Mouse (Mus musculus) MEL (cell line): ENCODE data around the gene Proser1. TPM values are rescaled to one million over a fixed set of nuclear protein-coding genes. Genes with fewer than 3 reads are reported as not detected.
A peak's percentile ranks its signal among the peaks of the same experiment; 100 is the strongest.

Experiments
- DNase-seq: peaks from one replicate; pipeline ENCODE4 v3.0.0; 2011; ENCODE audit warnings: low read depth, low spot score
- H3K27ac ChIP-seq: 2 replicates; pipeline ENCODE4 v1.5.1; 2012; ENCODE audit warnings: low read depth, mild to moderate bottlenecking, control low read depth, low read length, moderate library complexity; ENCODE audit not compliant: control insufficient read depth
- H3K27me3 ChIP-seq, 2 experiments: fragments of 150-350 bp in 1 of 2; sonication (generic) in 1 of 2; 2 replicates each; pipeline ENCODE4 v1.6.1; 2012; ENCODE audit warnings: low read length in 2 of 2, mild to moderate bottlenecking in 2 of 2, improper control_type of control experiment in 1 of 2, moderate library complexity in 1 of 2; ENCODE audit not compliant: insufficient read depth in 2 of 2, control insufficient read depth in 1 of 2
- H3K36me3 ChIP-seq, 2 experiments: 2 replicates each; pipeline ENCODE4 v1.6.1; 2012 to 2014; ENCODE audit warnings: low read length in 2 of 2, improper control_type of control experiment in 1 of 2, inconsistent platforms in 1 of 2, mild to moderate bottlenecking in 1 of 2; ENCODE audit not compliant: insufficient read depth in 2 of 2, control insufficient read depth in 1 of 2
- H3K4me1 ChIP-seq, 2 experiments: fragments of 150-350 bp in 1 of 2; sonication (generic) in 1 of 2; 2 replicates each; pipeline ENCODE4 v1.6.1; 2012; ENCODE audit warnings: low read length in 2 of 2, improper control_type of control experiment in 1 of 2, mild to moderate bottlenecking in 1 of 2; ENCODE audit not compliant: insufficient read depth in 2 of 2, control insufficient read depth in 1 of 2
- H3K4me3 ChIP-seq, 2 experiments: fragments of 150-350 bp in 1 of 2; sonication (generic) in 1 of 2; 2 replicates each; pipeline ENCODE4 v1.5.1; 2012; ENCODE audit warnings: low read depth in 2 of 2, low read length in 2 of 2, mild to moderate bottlenecking in 2 of 2, moderate library complexity in 2 of 2, control low read depth in 1 of 2, improper control_type of control experiment in 1 of 2; ENCODE audit not compliant: control insufficient read depth in 1 of 2, insufficient read depth in 1 of 2
- H3K79me2 ChIP-seq: 2 replicates; pipeline ENCODE4 v1.6.1; 2012; ENCODE audit warnings: mild to moderate bottlenecking, low read length, moderate library complexity; ENCODE audit not compliant: control insufficient read depth, poor library complexity, insufficient read depth
- H3K9ac ChIP-seq: 2 replicates; pipeline ENCODE4 v1.6.1; 2012; ENCODE audit warnings: low read depth, mild to moderate bottlenecking, control low read depth, low read length, moderate library complexity; ENCODE audit not compliant: control insufficient read depth, poor library complexity, severe bottlenecking
- H3K9me3 ChIP-seq: fragments of 150-350 bp; sonication (generic); replicated peaks from 2 replicates; pipeline ENCODE4 v1.6.1; 2012; ENCODE audit warnings: mild to moderate bottlenecking, low read length, improper control_type of control experiment, moderate library complexity; ENCODE audit not compliant: insufficient read depth
- CHD1 ChIP-seq: IDR thresholded peaks from 2 replicates; pipeline ENCODE4 v1.6.1; 2012; ENCODE audit warnings: low read depth, mild to moderate bottlenecking, inconsistent platforms, low read length, improper control_type of control experiment
- CTCF ChIP-seq, 3 experiments: IDR thresholded peaks in 2 of 3; conservative IDR thresholded peaks in 1 of 3; 2 replicates each; pipeline ENCODE4 v1.5.1; 2011 to 2012; ENCODE audit warnings: low read length in 3 of 3, low read depth in 2 of 3, mild to moderate bottlenecking in 2 of 3, improper control_type of control experiment in 1 of 3, inconsistent platforms in 1 of 3, mixed read lengths in 1 of 3, moderate library complexity in 1 of 3; ENCODE audit not compliant: control insufficient read depth in 1 of 3, insufficient read depth in 1 of 3, poor library complexity in 1 of 3, severe bottlenecking in 1 of 3
- ELF1 ChIP-seq: IDR thresholded peaks from 2 replicates; pipeline ENCODE4 v1.6.1; 2014; ENCODE audit warnings: low read depth, mild to moderate bottlenecking, inconsistent platforms, low read length, improper control_type of control experiment, moderate library complexity
- EP300 ChIP-seq, 2 experiments: IDR thresholded peaks; 2 replicates each; pipeline ENCODE4 v1.6.1; 2011; ENCODE audit warnings: improper control_type of control experiment in 2 of 2, low read length in 2 of 2, low read depth in 1 of 2, mild to moderate bottlenecking in 1 of 2
- ETS1 ChIP-seq: IDR thresholded peaks from 2 replicates; pipeline ENCODE4 v1.6.1; 2012; ENCODE audit warnings: low read depth, mild to moderate bottlenecking, inconsistent platforms, low read length, improper control_type of control experiment, moderate library complexity
- GABPA ChIP-seq: IDR thresholded peaks from 2 replicates; pipeline ENCODE4 v1.6.1; 2012; ENCODE audit warnings: low read depth, mild to moderate bottlenecking, inconsistent platforms, low read length, improper control_type of control experiment, moderate library complexity
- GATA1 ChIP-seq: IDR thresholded peaks from 2 replicates; pipeline ENCODE4 v1.6.1; 2011; ENCODE audit warnings: low read depth, low read length, improper control_type of control experiment
- HCFC1 ChIP-seq: IDR thresholded peaks from 2 replicates; pipeline ENCODE4 v1.6.1; 2012; ENCODE audit warnings: low read depth, mild to moderate bottlenecking, inconsistent platforms, low read length, improper control_type of control experiment, moderate library complexity
- JUND ChIP-seq: IDR thresholded peaks from 2 replicates; pipeline ENCODE4 v1.6.1; 2011; ENCODE audit warnings: low read depth, mild to moderate bottlenecking, improper control_type of control experiment, low read length
- MAFK ChIP-seq: IDR thresholded peaks from 2 replicates; pipeline ENCODE4 v1.6.1; 2011; ENCODE audit warnings: low read depth, mild to moderate bottlenecking, low read length, improper control_type of control experiment, borderline replicate concordance
- MAX ChIP-seq: IDR thresholded peaks from 2 replicates; pipeline ENCODE4 v1.6.1; 2011; ENCODE audit warnings: low read length, improper control_type of control experiment
- MAZ ChIP-seq: IDR thresholded peaks from 2 replicates; pipeline ENCODE4 v1.6.1; 2012; ENCODE audit warnings: low read depth, mild to moderate bottlenecking, inconsistent platforms, low read length, improper control_type of control experiment
- MEF2A ChIP-seq: IDR thresholded peaks from 2 replicates; pipeline ENCODE4 v1.6.1; 2014; ENCODE audit warnings: low read depth, mild to moderate bottlenecking, inconsistent platforms, low read length, improper control_type of control experiment; ENCODE audit not compliant: poor library complexity, insufficient replicate concordance, severe bottlenecking; ENCODE audit errors: extremely low read depth
- MYB ChIP-seq: IDR thresholded peaks from 2 replicates; pipeline ENCODE4 v1.6.1; 2011; ENCODE audit warnings: mild to moderate bottlenecking, low read depth, low read length, improper control_type of control experiment
- NRF1 ChIP-seq: IDR thresholded peaks from 2 replicates; pipeline ENCODE4 v1.6.1; 2014; ENCODE audit warnings: low read depth, mild to moderate bottlenecking, inconsistent platforms, low read length, improper control_type of control experiment, moderate library complexity; ENCODE audit not compliant: poor library complexity, insufficient read depth, severe bottlenecking
- POLR2A ChIP-seq, 2 experiments: IDR thresholded peaks; 2 replicates each; pipeline ENCODE4 v1.6.1; 2011 to 2012; ENCODE audit warnings: low read length in 2 of 2, mild to moderate bottlenecking in 2 of 2, control low read depth in 1 of 2, improper control_type of control experiment in 1 of 2, low read depth in 1 of 2, moderate library complexity in 1 of 2; ENCODE audit not compliant: control insufficient read depth in 1 of 2, insufficient read depth in 1 of 2, poor library complexity in 1 of 2
- RAD21 ChIP-seq: IDR thresholded peaks from 2 replicates; pipeline ENCODE4 v1.6.1; 2011; ENCODE audit warnings: mild to moderate bottlenecking, low read depth, low read length, improper control_type of control experiment
- RCOR1 ChIP-seq: IDR thresholded peaks from 2 replicates; pipeline ENCODE4 v1.6.1; 2012; ENCODE audit warnings: low read depth, mild to moderate bottlenecking, inconsistent platforms, low read length, improper control_type of control experiment
- TAL1 ChIP-seq: IDR thresholded peaks from 2 replicates; pipeline ENCODE4 v1.6.1; 2012; ENCODE audit warnings: mild to moderate bottlenecking, inconsistent platforms, low read length, moderate library complexity, mixed read lengths
- TBP ChIP-seq: IDR thresholded peaks from 2 replicates; pipeline ENCODE4 v1.8.0; 2011; ENCODE audit warnings: low read depth, low read length, improper control_type of control experiment
- UBTF ChIP-seq: IDR thresholded peaks from 2 replicates; pipeline ENCODE4 v1.6.1; 2012; ENCODE audit warnings: low read depth, mild to moderate bottlenecking, inconsistent platforms, low read length, improper control_type of control experiment, moderate library complexity, borderline replicate concordance; ENCODE audit not compliant: insufficient read depth
- ZKSCAN1 ChIP-seq: IDR thresholded peaks from 2 replicates; pipeline ENCODE4 v1.6.1; 2012; ENCODE audit warnings: low read depth, mild to moderate bottlenecking, inconsistent platforms, low read length, improper control_type of control experiment, moderate library complexity
- ZNF384 ChIP-seq: IDR thresholded peaks from 2 replicates; pipeline ENCODE4 v1.6.1; 2012; ENCODE audit warnings: low read depth, mild to moderate bottlenecking, inconsistent platforms, low read length, improper control_type of control experiment
- polyA plus RNA-seq, 2 experiments: library from polyadenylated mRNA; stranded (reverse) in 1 of 2; unstranded in 1 of 2; fragments of >175 nt in 1 of 2; fragments of >200 nt in 1 of 2; gene quantifications; 2 replicates each; pipeline versions ENCODE4 v1.2.1 to v1.2.4; 2012; ENCODE audit warnings: low replicate concordance in 2 of 2, low read depth in 1 of 2; ENCODE audit not compliant: insufficient read length in 2 of 2, insufficient read depth in 1 of 2, missing spikeins in 1 of 2
- total RNA-seq: library from RNA; depleted of rRNA; stranded (reverse); fragments of 300-350 nt; gene quantifications from 2 replicates; pipeline ENCODE4 v1.2.3, GENCODE M21; 2012

The Proser1 gene
- total and polyA plus RNA-seq, 3 experiments, result 3.5 to 107 (median 24.6) TPM

DNA sequence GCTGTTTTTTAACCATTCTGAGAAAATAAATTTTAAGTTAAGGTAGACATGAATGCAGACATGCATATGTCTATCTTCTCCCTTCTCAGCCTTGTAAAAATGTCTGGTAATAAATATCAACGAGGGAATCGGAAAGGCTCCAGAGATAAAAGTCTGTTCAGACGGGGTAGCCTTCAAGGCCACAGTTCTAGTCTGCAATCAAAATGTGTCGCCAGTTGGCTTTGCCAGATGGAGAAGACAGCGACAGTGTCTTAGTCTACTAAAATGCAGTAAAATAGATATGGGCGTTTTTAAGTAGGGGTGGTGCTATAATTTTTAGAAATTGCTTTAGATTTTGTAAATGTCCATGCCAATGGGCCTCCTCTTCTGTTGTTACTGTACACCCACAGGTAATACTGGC is 1.9 kb downstream of the Proser1 start:
- H3K9me3 ChIP-seq, result no peaks in the 10 kb centered on the region
- peaks cover 1 to 21% of the 10 kb centered on the region in 2 experiments for H3K36me3 ChIP-seq
- peaks cover 0 to 16% of the 10 kb centered on the region in 2 experiments; a peak in 2 of 4 replicates for H3K4me1 ChIP-seq
- DNase-seq, result peak; percentile 41
- 0 out of 2 replicates have a peak overlapping the region, but pooled peaks have one; percentile 20 for H3K27ac ChIP-seq
- peak overlapping the region; percentile 79 for H3K9ac ChIP-seq
- peaks cover 63% of the 10 kb centered on the region for H3K79me2 ChIP-seq
- peak overlapping the region; percentile 47 to 98 for H3K4me3 ChIP-seq
- H3K27me3 ChIP-seq, result no peaks in the 10 kb centered on the region
- TF ChIP-seq ZNF384, result no peak
- TF ChIP-seq MAX, result no peak
- TF ChIP-seq MYB, result no peak
- no peak for TF ChIP-seq MAFK
- TF ChIP-seq NRF1, result no peak
- TF ChIP-seq EP300 (IDR thresholded peaks at IDR 0.05; ENCODE audit: low read depth in 1 of 2, low read length in 2 of 2), result no peak
- no peak for TF ChIP-seq POLR2A (IDR thresholded peaks at IDR 0.05; ENCODE audit: control insufficient read depth in 1 of 2, insufficient read depth in 1 of 2, low read depth in 1 of 2, low read length in 2 of 2, poor library complexity in 1 of 2)

DNA sequence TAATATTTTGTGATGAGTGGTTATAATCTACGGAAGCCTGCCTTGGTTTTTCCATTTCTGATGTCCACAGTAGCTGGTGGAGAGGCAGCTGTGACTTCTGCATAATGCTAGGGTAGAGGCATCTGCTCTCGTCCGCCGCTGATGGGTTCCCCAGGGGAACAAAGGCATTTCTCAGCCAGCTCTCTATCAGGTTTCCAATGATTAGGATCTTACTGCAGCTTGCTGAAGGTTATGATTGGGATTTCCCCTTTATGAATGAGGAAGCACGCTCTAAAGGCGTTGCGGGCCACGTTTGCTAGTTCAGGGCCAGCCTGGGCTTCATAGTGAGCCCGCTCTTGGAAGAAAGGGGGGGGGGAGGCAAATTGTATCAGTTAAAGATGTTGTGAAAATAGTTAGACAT is 3.0 kb downstream of the Proser1 start:
- Histone ChIP-seq H3K79me2 (peaks cover 59% of the 10 kb centered on the region), H3K27ac (no peak overlapping the region)
- TF ChIP-seq HCFC1, result no peak
- TF ChIP-seq GATA1, result peak; percentile 45; the same call in 1 of the 2 replicates
- TF ChIP-seq CTCF (IDR thresholded peaks at IDR 0.05 in 2 of 3, conservative IDR thresholded peaks at IDR 0.05 in 1 of 3; ENCODE audit: control insufficient read depth in 1 of 3, insufficient read depth in 1 of 3, low read depth in 2 of 3, low read length in 3 of 3, poor library complexity in 1 of 3, severe bottlenecking in 1 of 3), result no peak
- no peak for TF ChIP-seq TAL1
- TF ChIP-seq MAZ, result no peak
- TF ChIP-seq NRF1, result no peak
- TF ChIP-seq ETS1, result no peak
- 0 out of 2 replicates have a peak, but pooled peaks have one; percentile 19 for TF ChIP-seq TBP
- TF ChIP-seq ELF1, result no peak
- TF ChIP-seq RAD21, result no peak
- TF ChIP-seq CHD1, result no peak
- TF ChIP-seq EP300 (IDR thresholded peaks at IDR 0.05; ENCODE audit: low read depth in 1 of 2, low read length in 2 of 2), result no peak
- no peak for TF ChIP-seq GABPA
- TF ChIP-seq ZKSCAN1, result no peak
- peak; percentile 48; the same call in 1 of the 2 replicates for TF ChIP-seq RCOR1
- TF ChIP-seq JUND, result no peak
- no peak for TF ChIP-seq MYB
- no peak for TF ChIP-seq MAFK
- no peak for TF ChIP-seq MEF2A
- TF ChIP-seq UBTF, result no peak
- TF ChIP-seq, all 39 proteins: peak for 3
- H3K9me3 ChIP-seq, result no peaks in the 10 kb centered on the region
- H3K27me3 ChIP-seq, result no peaks in the 10 kb centered on the region
- peak; percentile 71 for DNase-seq
- H3K9ac ChIP-seq, result no peak overlapping the region
- H3K4me3 ChIP-seq, result peak overlapping the region; percentile 20 to 39; a peak in 2 of 4 replicates
- peaks cover 0 to 16% of the 10 kb centered on the region in 2 experiments; a peak in 2 of 4 replicates for H3K4me1 ChIP-seq
- peaks cover 1 to 21% of the 10 kb centered on the region in 2 experiments for H3K36me3 ChIP-seq
